Mouse (Mus musculus) layer of hippocampus, adult 8-10 months (tissue): ENCODE results near the gene Adam12. TPM values are rescaled to one million over a fixed set of nuclear protein-coding genes. Genes with fewer than 3 reads are reported as not detected.
A peak's percentile ranks its signal among the peaks of the same experiment; 100 is the strongest.

Experiments
- DNase-seq, 2 experiments: peaks; one replicate each; pipeline ENCODE4 v3.0.0; 2022; ENCODE audit warnings: low spot score in 2 of 2
- total RNA-seq, 4 experiments: library from RNA; stranded (reverse); gene quantifications; 2 replicates each; pipeline ENCODE4 v1.2.4; 2022

Gene Adam12
- total RNA-seq, 4 experiments from 2014 or later = 5.6 to 7.2 (median 5.8) TPM

GRCm38 (mm10) chr7:134081307-134082072 lies 150.5 kb downstream of the Adam12 start:
- DNase-seq = no peak

GRCm38 (mm10) chr7:134079980-134080725 lies 151.8 kb downstream of the Adam12 start:
- no peak for DNase-seq

- peak in 1 of 2 experiments; percentile 8 for DNase-seq
Measured at GRCm38 (mm10) chr7:134077684-134078083, 154.3 kb downstream of the Adam12 start.

GRCm38 (mm10) chr7:134073011-134073410 lies 158.9 kb downstream of the Adam12 start:
- DNase-seq = no peak

- no peak for DNase-seq
Measured at GRCm38 (mm10) chr7:134071153-134071885, 160.6 kb downstream of the Adam12 start.

- no peak for DNase-seq
Measured at GRCm38 (mm10) chr7:134062629-134063028, 169.3 kb downstream of the Adam12 start.

GRCm38 (mm10) chr7:134052486-134052885 lies 179.5 kb downstream of the Adam12 start:
- no peak for DNase-seq

- DNase-seq = no peak
Measured at GRCm38 (mm10) chr7:134050371-134050770, 181.6 kb downstream of the Adam12 start.

- no peak for DNase-seq
Measured at GRCm38 (mm10) chr7:134046376-134046775, 185.6 kb downstream of the Adam12 start.

GRCm38 (mm10) chr7:134043576-134043975 lies 188.4 kb downstream of the Adam12 start:
- DNase-seq = no peak

GRCm38 (mm10) chr7:134042614-134043013 lies 189.3 kb downstream of the Adam12 start:
- DNase-seq = no peak

GRCm38 (mm10) chr7:134033939-134034338 lies 198.0 kb downstream of the Adam12 start:
- no peak for DNase-seq

- DNase-seq = peak in 1 of 2 experiments; percentile 20
Measured at GRCm38 (mm10) chr7:134032959-134033366, 199.0 kb downstream of the Adam12 start.

GRCm38 (mm10) chr7:134031787-134032186 lies 200.2 kb downstream of the Adam12 start:
- no peak for DNase-seq

GRCm38 (mm10) chr7:134031256-134031655 lies 200.7 kb downstream of the Adam12 start:
- DNase-seq = no peak

GRCm38 (mm10) chr7:134028281-134028830 lies 203.6 kb downstream of the Adam12 start:
- DNase-seq = no peak

- DNase-seq = no peak
Measured at GRCm38 (mm10) chr7:134027020-134027415, 204.9 kb downstream of the Adam12 start.

GRCm38 (mm10) chr7:134026200-134027019 lies 205.5 kb downstream of the Adam12 start:
- DNase-seq = peak; percentile 58 to 64

- no peak for DNase-seq
Measured at GRCm38 (mm10) chr7:134022157-134022885, 209.6 kb downstream of the Adam12 start.

GRCm38 (mm10) chr7:134015226-134015625 lies 216.7 kb downstream of the Adam12 start:
- no peak for DNase-seq
